Mouse (Mus musculus) hindbrain, embryonic 10.5 days (tissue): Measurements from ENCODE around the gene Cyp46a1. TPM values are rescaled to one million over a fixed set of nuclear protein-coding genes. Genes with fewer than 3 reads are reported as not detected.

Experiments used
- DNase-seq: peaks from one replicate; pipeline ENCODE4 v3.0.0-alpha.2; 2017; ENCODE audit warnings: low spot score
- H3K27ac ChIP-seq: fragments of 300-500 bp; sonication (generic); 2 replicates; pipeline ENCODE4 v1.5.1; 2016; ENCODE audit warnings: mild to moderate bottlenecking, moderate library complexity
- H3K27me3 ChIP-seq: fragments of 300-500 bp; sonication (generic); 2 replicates; pipeline ENCODE4 v1.6.1; 2016; ENCODE audit warnings: mild to moderate bottlenecking; ENCODE audit not compliant: poor library complexity, insufficient read depth, severe bottlenecking
- H3K36me3 ChIP-seq: fragments of 300-500 bp; sonication (generic); 2 replicates; pipeline ENCODE4 v1.6.1; 2016; ENCODE audit warnings: mild to moderate bottlenecking, moderate library complexity
- H3K4me1 ChIP-seq: fragments of 300-500 bp; sonication (generic); replicated peaks from 2 replicates; pipeline ENCODE4 v1.6.1; 2016; ENCODE audit warnings: mild to moderate bottlenecking
- H3K4me3 ChIP-seq: fragments of 300-500 bp; sonication (generic); 2 replicates; pipeline ENCODE4 v1.5.1; 2016; ENCODE audit warnings: mild to moderate bottlenecking, moderate library complexity
- H3K9me3 ChIP-seq: fragments of 300-500 bp; sonication (generic); 2 replicates; pipeline ENCODE4 v1.6.1; 2016; ENCODE audit warnings: mild to moderate bottlenecking, moderate library complexity
- WGBS: fragments of 180-500 bp; shearing (Covaris S2); methylation state at CpG from one replicate; pipeline ENCODE4 v1.1.7; 2016; 5-methylcytosine and 5-hydroxymethylcytosine counted together
- polyA plus RNA-seq: library from polyadenylated mRNA; unstranded; fragments of >200 nt; fragmentation: Nextera tagmentation; extraction: Ambion mirVana; gene quantifications from 2 replicates; pipeline ENCODE4 v1.2.1, GENCODE M21; 2016

Gene Cyp46a1
- polyA plus RNA-seq, 1 experiment from 2014 or later: 19.1 TPM

- peaks cover 55% of the 10 kb centered on the region for H3K27me3 ChIP-seq
- peaks cover 63% of the 10 kb centered on the region for H3K4me1 ChIP-seq
- H3K27ac ChIP-seq: peak overlapping the region; percentile 16; the same call in 1 of the 2 replicates
- DNase-seq: no peak
- no peak overlapping the region for H3K4me3 ChIP-seq
- no peaks in the 10 kb centered on the region for H3K36me3 ChIP-seq
- 78% methylated on average over 8 of the region's 8 CpGs for WGBS
- H3K9me3 ChIP-seq: no peaks in the 10 kb centered on the region
These were observed 29.0 kb upstream of the Cyp46a1 start for GRCm38 (mm10) chr12:108305172-108305571.

- peak within 1 kb of the TSS; percentile 94 for H3K27ac ChIP-seq
- 4% methylated on average over 67 of the region's 67 CpGs for WGBS
- peaks cover 71% of the 10 kb centered on the region for H3K4me1 ChIP-seq
- no peaks in the 10 kb centered on the region for H3K36me3 ChIP-seq
- peak within 1 kb of the TSS; percentile 73 for H3K4me3 ChIP-seq
- peak; percentile 71 for DNase-seq
- H3K27me3 ChIP-seq: peaks cover 59% of the 10 kb centered on the region
- no peaks in the 10 kb centered on the region for H3K9me3 ChIP-seq
These were observed 28.1 kb upstream of the Cyp46a1 start, which contains the start of gene Hhipl1 for GRCm38 (mm10) chr12:108305812-108306794. Hhipl1 (plus strand) TSS chr12:108306270.

GRCm38 (mm10) chr12:108307553-108307952 is 26.6 kb upstream of the Cyp46a1 start:
- Histone ChIP-seq H3K27me3 (peaks cover 59% of the 10 kb centered on the region), H3K9me3 (no peaks in the 10 kb centered on the region), H3K4me1 (peaks cover 80% of the 10 kb centered on the region), H3K36me3 (no peaks in the 10 kb centered on the region), H3K4me3 (0 out of 2 replicates have a peak overlapping the region, but pooled peaks have one; percentile 73), H3K27ac (no peak overlapping the region)
- DNase-seq: peak; percentile 77
- 26% methylated on average over 14 of the region's 14 CpGs for WGBS

GRCm38 (mm10) chr12:108308363-108308856 is 25.8 kb upstream of the Cyp46a1 start:
- H3K36me3 ChIP-seq: no peaks in the 10 kb centered on the region
- H3K4me1 ChIP-seq: peaks cover 88% of the 10 kb centered on the region
- H3K4me3 ChIP-seq: no peak overlapping the region
- H3K9me3 ChIP-seq: no peaks in the 10 kb centered on the region
- WGBS: 92% methylated on average over 16 of the region's 16 CpGs
- H3K27me3 ChIP-seq: peaks cover 59% of the 10 kb centered on the region
- DNase-seq: no peak
- H3K27ac ChIP-seq: peak overlapping the region; percentile 66

- no peak overlapping the region for H3K4me3 ChIP-seq
- H3K27me3 ChIP-seq: peaks cover 53% of the 10 kb centered on the region
- no peaks in the 10 kb centered on the region for H3K9me3 ChIP-seq
- H3K36me3 ChIP-seq: no peaks in the 10 kb centered on the region
- H3K4me1 ChIP-seq: peaks cover 90% of the 10 kb centered on the region
- DNase-seq: no peak
- 65% methylated on average over 8 of the region's 8 CpGs for WGBS
- peak overlapping the region; percentile 70; the same call in 1 of the 2 replicates for H3K27ac ChIP-seq
These were observed 24.9 kb upstream of the Cyp46a1 start for GRCm38 (mm10) chr12:108309116-108309794.

- no peak overlapping the region for H3K4me3 ChIP-seq
- WGBS: 83% methylated on average over 4 of the region's 4 CpGs
- peaks cover 83% of the 10 kb centered on the region for H3K4me1 ChIP-seq
- no peaks in the 10 kb centered on the region for H3K9me3 ChIP-seq
- DNase-seq: no peak
- H3K36me3 ChIP-seq: no peaks in the 10 kb centered on the region
- H3K27me3 ChIP-seq: peaks cover 46% of the 10 kb centered on the region
- H3K27ac ChIP-seq: peak overlapping the region; percentile 70
These were observed 24.1 kb upstream of the Cyp46a1 start for GRCm38 (mm10) chr12:108310041-108310440.

- Histone ChIP-seq H3K4me3 (no peak overlapping the region), H3K36me3 (no peaks in the 10 kb centered on the region), H3K27ac (peak overlapping the region; percentile 70), H3K9me3 (no peaks in the 10 kb centered on the region), H3K4me1 (peaks cover 80% of the 10 kb centered on the region), H3K27me3 (peaks cover 41% of the 10 kb centered on the region)
- DNase-seq: no peak
- 81% methylated on average over 7 of the region's 7 CpGs for WGBS
These were observed 23.6 kb upstream of the Cyp46a1 start for GRCm38 (mm10) chr12:108310456-108311027.

GRCm38 (mm10) chr12:108311741-108312290 is 22.4 kb upstream of the Cyp46a1 start:
- Histone ChIP-seq H3K27me3 (peaks cover 42% of the 10 kb centered on the region), H3K27ac (peak overlapping the region; percentile 85), H3K4me3 (no peak overlapping the region), H3K4me1 (peaks cover 80% of the 10 kb centered on the region), H3K9me3 (no peaks in the 10 kb centered on the region), H3K36me3 (no peaks in the 10 kb centered on the region)
- WGBS: 84% methylated on average over 27 of the region's 27 CpGs
- no peak for DNase-seq

- H3K36me3 ChIP-seq: no peaks in the 10 kb centered on the region
- H3K9me3 ChIP-seq: no peaks in the 10 kb centered on the region
- peaks cover 80% of the 10 kb centered on the region for H3K4me1 ChIP-seq
- H3K27ac ChIP-seq: peak overlapping the region; percentile 85
- H3K4me3 ChIP-seq: no peak overlapping the region
- 17% methylated on average over 6 of the region's 6 CpGs for WGBS
- peaks cover 42% of the 10 kb centered on the region for H3K27me3 ChIP-seq
- peak; percentile 68 for DNase-seq
These were observed 21.7 kb upstream of the Cyp46a1 start for GRCm38 (mm10) chr12:108312432-108312851.

- Histone ChIP-seq H3K9me3 (no peaks in the 10 kb centered on the region), H3K27me3 (peaks cover 42% of the 10 kb centered on the region), H3K4me3 (no peak overlapping the region), H3K27ac (peak overlapping the region; percentile 85), H3K36me3 (no peaks in the 10 kb centered on the region), H3K4me1 (peaks cover 80% of the 10 kb centered on the region)
- WGBS: 87% methylated on average over 1 of the region's 1 CpGs
- no peak for DNase-seq
These were observed 20.9 kb upstream of the Cyp46a1 start for GRCm38 (mm10) chr12:108313244-108313772.

- no peak for DNase-seq
- peak overlapping the region; percentile 45 for H3K27ac ChIP-seq
- H3K27me3 ChIP-seq: peaks cover 53% of the 10 kb centered on the region
- 44% methylated on average over 10 of the region's 10 CpGs for WGBS
- H3K9me3 ChIP-seq: no peaks in the 10 kb centered on the region
- no peak overlapping the region for H3K4me3 ChIP-seq
- no peaks in the 10 kb centered on the region for H3K36me3 ChIP-seq
- H3K4me1 ChIP-seq: peaks cover 80% of the 10 kb centered on the region
These were observed 18.4 kb upstream of the Cyp46a1 start for GRCm38 (mm10) chr12:108315818-108316217.

- 22% methylated on average over 6 of the region's 6 CpGs for WGBS
These were observed 17.5 kb upstream of the Cyp46a1 start for GRCm38 (mm10) chr12:108316655-108317054.

More at GRCm38 (mm10) chr12:108316655-108317054, 17.5 kb upstream of the Cyp46a1 start:
- DNase-seq: no peak
- no peak overlapping the region for H3K4me3 ChIP-seq
- H3K27ac ChIP-seq: peak overlapping the region; percentile 74
- peaks cover 59% of the 10 kb centered on the region for H3K27me3 ChIP-seq
- no peaks in the 10 kb centered on the region for H3K36me3 ChIP-seq
- H3K4me1 ChIP-seq: peaks cover 81% of the 10 kb centered on the region
- H3K9me3 ChIP-seq: no peaks in the 10 kb centered on the region
